13 mouse cellular contexts compared by ENCODE assay signal in the genomic region with DNA sequence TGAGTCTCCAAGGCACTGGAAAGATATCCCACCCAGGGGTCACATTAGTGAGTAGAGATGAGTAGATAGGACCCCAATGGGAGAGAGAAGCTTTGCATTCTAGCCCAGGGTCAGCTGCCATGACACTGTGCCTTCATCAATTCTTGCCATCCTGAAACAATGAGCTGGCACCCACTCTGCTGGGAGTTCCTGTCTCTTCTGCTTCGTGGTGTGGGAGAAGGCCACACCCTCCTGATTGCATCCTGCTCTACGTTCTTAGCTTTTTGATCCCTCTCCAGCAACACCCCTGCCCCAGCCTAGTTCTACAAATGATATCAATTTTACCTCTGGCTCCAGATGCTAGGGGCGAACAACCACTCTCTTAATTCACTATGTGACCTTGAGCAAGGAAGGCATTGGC. TPM values are rescaled to one million over a fixed set of nuclear protein-coding genes. Genes with fewer than 3 reads are reported as not detected.
DNase-seq lines count a peak whose midpoint lies in the region; ATAC-seq lines count a peak whose summit lies in the region.
"Had no signal": no experiment of that assay in that cellular context is flagged by ENCODE, and none has a peak within 500 bp of the region (broad histone marks: within the 10 kb centered on the region; RNA-seq: fewer than 3 reads in every experiment).

No protein-coding gene starts in this region.

- H3K9ac ChIP-seq in heart, embryonic 15.5 days: no peak overlapping the region
- H3K9ac ChIP-seq: hindbrain, embryonic 13.5 days; intestine, embryonic 15.5 days; midbrain, embryonic 12.5 days had no signal

- H3K9me3 ChIP-seq in heart, embryonic 15.5 days (replicated peaks): no peaks in the 10 kb centered on the region
- H3K9me3 ChIP-seq: hindbrain, embryonic 13.5 days; intestine, embryonic 15.5 days; midbrain, embryonic 12.5 days had no signal

- H3K36me3 ChIP-seq in heart, embryonic 15.5 days: no peaks in the 10 kb centered on the region
- H3K36me3 ChIP-seq: hindbrain, embryonic 13.5 days; intestine, embryonic 15.5 days; midbrain, embryonic 12.5 days had no signal

- no peak overlapping the region for H3K4me2 ChIP-seq in heart, embryonic 15.5 days
- H3K4me2 ChIP-seq: hindbrain, embryonic 13.5 days; intestine, embryonic 15.5 days; midbrain, embryonic 12.5 days had no signal

- H3K27ac ChIP-seq in heart, embryonic 15.5 days: peak overlapping the region; percentile 91
- H3K27ac ChIP-seq: hindbrain, embryonic 13.5 days; intestine, embryonic 15.5 days; midbrain, embryonic 12.5 days had no signal

- 45% methylated on average over 3 of the region's 3 CpGs for WGBS in heart, embryonic 15.5 days

- ATAC-seq in heart, embryonic 15.5 days (replicated peaks; ENCODE audit: insufficient number of reproducible peaks, insufficient read depth, low FRiP score, low read depth): no peak
- peak; percentile 32 for ATAC-seq in activated CD4-positive, CD25-positive, alpha-beta regulatory T cell, adult 4 months
- ATAC-seq: forebrain, embryonic 14.5 days; intestine, embryonic 15.5 days had no signal

- intact Hi-C loops in heart, postnatal 14 days (cut with DNase I): no loop called here

- no peaks in the 10 kb centered on the region for H3K27me3 ChIP-seq in heart, embryonic 15.5 days
- H3K27me3 ChIP-seq: hindbrain, embryonic 13.5 days; intestine, embryonic 15.5 days; midbrain, embryonic 12.5 days had no signal

- peaks cover 48% of the 10 kb centered on the region for H3K4me1 ChIP-seq in heart, embryonic 15.5 days (replicated peaks)
- H3K4me1 ChIP-seq: hindbrain, embryonic 13.5 days; midbrain, embryonic 12.5 days had no signal

- H3K4me3 ChIP-seq in heart, embryonic 15.5 days: no peak overlapping the region
- H3K4me3 ChIP-seq: hindbrain, embryonic 13.5 days; intestine, embryonic 15.5 days; midbrain, embryonic 12.5 days had no signal

- peak; percentile 23 to 46 for DNase-seq in adrenal gland, adult (ENCODE audit: inconsistent age in 2 of 2, low spot score in 1 of 2)
- no peak for DNase-seq in adrenal gland, adult 2 months
- no peak for DNase-seq in heart, postnatal 14 days
- peak; percentile 74 for DNase-seq in lung, postnatal 10 days
- DNase-seq in right cerebral cortex, postnatal 4 days: no peak
- no peak for DNase-seq in MN1 (ENCODE audit: low spot score)
- DNase-seq: cerebellum, postnatal 14 days had no signal

RNA-seq across cellular contexts. Expression of a gene that starts 3.4 kb away (rescaled TPM):
- total RNA-seq in adrenal gland, adult 2 months (2021): 10 to 100 TPM; 15.3 to 25.1 TPM
- polyA plus RNA-seq in adrenal gland, adult 2 months (2012; rRNA removed): 6.3 and 8.2 TPM in 2 replicates
- polyA plus RNA-seq in heart, embryonic 15.5 days (2015; fragmentation: Nextera tagmentation; extraction: Ambion mirVana): 14.8 and 15.8 TPM in 2 replicates
- 10 to 100 TPM; 28.9 to 31.3 TPM for total RNA-seq in heart, postnatal 14 days (2021)
- 10 to 100 TPM; 31.3 to 40.6 TPM for polyA plus RNA-seq in activated CD4-positive, CD25-positive, alpha-beta regulatory T cell, adult 4 months (2017; shearing (Covaris generic))

Comparison
In these comparisons a context has a peak if more than half of its experiments do, and no peak if none do; other contexts are left out.
1. DNase-seq: peak in adrenal gland, adult (2 of 2) and lung, postnatal 10 days (single experiment); none in adrenal gland, adult 2 months (single experiment), heart, postnatal 14 days (0 of 2), right cerebral cortex, postnatal 4 days (single experiment) and MN1 (single experiment).